Mouse (Mus musculus) spleen, adult 2 months (tissue): ENCODE results near the gene Rab1b.

Source experiments
- CTCF ChIP-seq: fragments of 200-500 bp; IDR thresholded peaks from 2 replicates; pipeline ENCODE4 v1.5.1; 2011; ENCODE audit warnings: mild to moderate bottlenecking, inconsistent platforms; ENCODE audit not compliant: insufficient read depth, insufficient read length, insufficient replicate concordance; ENCODE audit errors: extremely low read depth
- POLR2A ChIP-seq: fragments of 200-500 bp; IDR thresholded peaks from 2 replicates; pipeline ENCODE4 v1.6.1; 2011; ENCODE audit warnings: low read depth, low read length, inconsistent platforms

- no peak for TF ChIP-seq CTCF
- no peak for TF ChIP-seq POLR2A
Observed at GRCm38 (mm10) chr19:5051515-5051914, 55.4 kb downstream of the Rab1b start.
